Mouse (Mus musculus): ENCODE results near the gene Slfn2. TPM values are rescaled to one million over a fixed set of nuclear protein-coding genes. Genes with fewer than 3 reads are reported as not detected.
"Not testable (repeated sequence)": the region's sequence is repeated elsewhere in the genome, so short reads cannot be mapped to it uniquely, and the experiment has no call there.

Gene Slfn2
- 1 to 10 TPM; 1.7 to 1.8 TPM for total RNA-seq (2021)

- DNase-seq = no peak
These were observed at the start of gene Slfn2 for GRCm38 (mm10) chr11:83064946-83065345. Gene Slfn2, plus strand, starts transcription at chr11:83065112.

DNA sequence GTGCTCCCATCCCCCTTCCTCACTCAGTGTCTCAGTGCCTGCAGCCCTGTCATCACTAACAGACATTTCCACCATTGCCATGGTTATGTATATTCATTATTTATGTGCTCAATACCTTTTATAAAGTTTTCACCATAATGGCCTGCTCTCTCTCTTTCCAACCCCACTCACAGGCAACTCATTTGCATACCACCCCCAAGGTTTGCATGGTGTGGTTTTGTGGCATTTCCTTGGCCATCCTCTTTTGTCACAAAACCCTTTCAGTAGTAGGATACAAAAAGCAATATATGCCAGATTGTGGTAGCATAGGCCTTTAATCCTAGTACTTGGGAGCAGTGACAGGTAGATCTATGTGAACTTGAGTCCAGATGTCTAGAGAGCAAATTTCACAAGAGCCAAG lies 48.8 kb upstream of the Slfn2 start:
- DNase-seq = no peak

DNA sequence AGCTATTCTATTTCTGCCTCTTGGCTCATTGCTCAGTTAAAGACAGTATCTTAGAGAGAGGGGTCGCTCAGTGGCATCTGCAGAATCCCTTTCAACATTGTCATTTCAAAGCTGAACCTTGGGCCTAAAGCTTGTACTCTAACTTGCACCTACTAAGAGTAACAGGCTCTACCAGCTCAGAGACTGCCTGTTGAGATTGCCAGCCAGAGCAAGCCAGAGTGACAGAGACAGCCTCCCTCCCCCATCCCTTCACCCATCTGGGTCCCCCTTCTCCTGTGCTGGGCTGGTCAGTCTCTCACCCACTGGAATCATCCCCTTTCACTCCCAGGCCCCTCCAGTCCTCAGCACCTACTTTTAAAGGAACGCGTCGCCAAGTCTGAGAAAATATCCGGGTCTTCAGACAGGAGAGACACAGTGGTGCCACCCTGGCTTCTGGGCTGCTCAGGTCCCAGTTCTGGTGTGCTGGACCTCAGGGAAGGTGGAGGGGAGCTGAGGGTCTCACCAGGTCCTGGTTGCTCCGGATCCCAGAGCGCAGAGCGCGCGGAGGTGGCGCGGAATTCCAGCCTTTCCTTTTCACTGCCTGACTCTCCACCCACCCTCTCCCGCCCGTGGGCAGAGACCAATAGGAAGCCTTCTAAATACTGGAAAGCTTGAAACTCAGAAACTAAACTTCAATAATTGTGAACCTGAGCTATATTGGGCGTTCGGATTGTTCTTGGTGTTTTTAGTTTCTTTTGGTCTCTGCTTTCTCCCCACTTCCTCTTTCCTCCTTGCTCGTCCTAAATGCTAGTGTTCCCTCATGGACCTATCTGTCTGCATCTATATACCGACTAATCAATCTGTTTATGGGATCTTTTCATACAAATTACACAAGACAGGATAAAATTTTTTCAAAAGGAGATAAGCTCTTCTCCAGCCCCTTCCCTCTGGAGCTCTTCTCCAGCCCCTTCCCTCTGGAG lies 45.1 kb upstream of the Slfn2 start:
- peak; percentile 5 for DNase-seq

GRCm38 (mm10) chr11:83020621-83021020 lies 44.3 kb upstream of the Slfn2 start, which contains the start of gene Slfn8:
Gene Slfn8, minus strand, starts transcription at chr11:83020810.
- DNase-seq = peak; percentile 24

DNA sequence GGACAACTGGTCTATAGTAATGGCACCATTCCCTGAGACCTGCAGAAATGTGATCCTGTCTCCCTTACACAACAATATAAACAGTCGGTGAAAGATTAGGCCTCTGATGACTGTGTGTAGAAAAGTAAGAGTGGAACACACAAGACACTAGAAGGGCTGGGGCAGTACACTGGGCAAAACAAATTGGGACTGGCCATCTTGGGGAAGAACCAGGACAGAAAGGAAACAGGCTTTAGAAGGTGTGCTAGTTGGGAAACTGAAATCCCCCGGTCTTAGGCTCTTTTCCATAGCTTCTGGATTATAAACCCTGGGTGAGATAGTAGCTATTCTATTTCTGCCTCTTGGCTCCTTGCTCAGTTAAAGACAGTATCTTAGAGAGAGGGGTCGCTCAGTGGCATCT lies 26.2 kb upstream of the Slfn2 start:
- not testable (repeated sequence) for DNase-seq

DNA sequence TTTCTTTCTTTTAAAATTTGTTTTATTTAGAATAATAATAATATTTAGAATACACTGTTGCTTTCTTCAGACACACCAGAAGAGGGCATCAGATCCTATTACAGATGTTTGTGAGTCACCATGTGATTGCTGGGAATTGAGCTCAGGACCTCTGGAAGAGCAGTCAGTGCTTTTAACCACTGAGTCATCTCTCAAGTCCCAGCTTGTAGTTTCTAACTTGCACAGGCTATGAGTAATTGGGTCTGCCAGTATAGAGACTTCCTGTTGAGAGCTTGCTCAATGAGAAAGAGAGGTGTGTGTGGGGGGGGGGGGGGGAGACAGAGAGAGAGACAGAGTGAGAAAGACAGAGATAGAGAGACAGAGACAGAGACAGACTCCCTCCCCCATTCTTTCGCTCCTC lies 25.8 kb upstream of the Slfn2 start:
- no peak for DNase-seq

- no peak for DNase-seq
These were observed 25.1 kb upstream of the Slfn2 start for GRCm38 (mm10) chr11:83039796-83040195.

GRCm38 (mm10) chr11:83040325-83040724 lies 24.6 kb upstream of the Slfn2 start:
- DNase-seq = peak; percentile 6

GRCm38 (mm10) chr11:83041000-83041399 lies 23.9 kb upstream of the Slfn2 start:
- no peak for DNase-seq

- no peak for DNase-seq
These were observed 21.0 kb upstream of the Slfn2 start for GRCm38 (mm10) chr11:83043891-83044290.

DNA sequence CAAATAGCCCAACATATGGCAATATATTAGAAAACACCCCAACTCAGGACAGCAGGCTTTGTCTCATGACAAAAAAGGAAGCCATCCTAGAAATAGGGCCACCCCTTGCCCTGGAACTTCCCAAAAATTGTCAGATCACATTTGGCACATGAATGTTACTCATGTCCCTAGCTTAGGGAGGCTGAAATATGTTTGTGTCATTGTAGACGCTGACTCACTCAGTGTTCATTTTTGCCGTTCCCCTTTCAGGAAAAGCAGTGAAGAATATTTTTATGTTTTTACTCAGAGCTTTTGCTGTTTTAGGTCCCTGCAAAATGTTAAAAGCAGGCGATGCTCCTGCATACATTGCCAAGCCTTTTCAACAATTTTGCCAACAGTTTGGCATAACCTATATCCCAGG lies 19.3 kb upstream of the Slfn2 start:
- no peak for DNase-seq

GRCm38 (mm10) chr11:83057863-83058262 lies 7.0 kb upstream of the Slfn2 start:
- DNase-seq = peak; percentile 74

- DNase-seq = no peak
These were observed 4.4 kb upstream of the Slfn2 start for GRCm38 (mm10) chr11:83060412-83061020.

DNA sequence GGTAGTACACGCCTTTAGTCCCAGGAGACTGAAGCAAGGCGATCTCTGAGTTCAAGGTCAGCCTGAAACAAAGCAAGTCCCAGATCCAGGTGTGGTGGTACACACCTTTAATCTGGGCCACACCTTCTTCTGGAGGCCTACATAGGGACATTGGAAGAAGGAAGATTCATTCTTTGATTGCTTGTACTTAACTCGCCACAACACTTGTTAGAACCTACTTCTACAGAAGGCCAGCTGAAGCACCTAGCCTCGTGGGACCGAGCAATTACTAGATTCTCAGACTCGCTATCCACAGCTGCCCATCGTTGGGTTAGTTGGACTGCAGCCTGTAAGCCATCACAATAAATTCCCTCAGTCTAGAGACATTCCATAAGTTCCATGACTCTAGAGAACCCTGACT lies 3.1 kb upstream of the Slfn2 start:
- DNase-seq = no peak

DNA sequence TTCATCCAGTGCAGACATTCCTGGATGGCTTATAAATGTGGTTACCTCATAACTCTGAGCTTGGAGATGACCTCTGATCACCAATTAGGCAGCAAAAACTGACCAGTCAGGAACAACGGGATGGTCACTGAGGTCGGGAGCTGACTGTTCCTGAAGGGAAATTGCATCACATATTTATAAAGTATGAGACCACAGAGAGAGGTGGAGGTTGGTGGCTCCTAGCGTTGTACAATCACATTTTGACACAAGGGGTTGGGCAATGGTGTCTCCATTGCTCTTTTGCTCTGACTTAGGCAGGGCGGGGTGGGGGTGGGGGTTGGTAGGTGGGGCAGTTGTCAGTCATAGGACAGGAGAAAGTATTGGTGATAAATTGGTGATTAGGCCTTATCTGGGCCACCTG lies 1.8 kb upstream of the Slfn2 start:
- no peak for DNase-seq

DNA sequence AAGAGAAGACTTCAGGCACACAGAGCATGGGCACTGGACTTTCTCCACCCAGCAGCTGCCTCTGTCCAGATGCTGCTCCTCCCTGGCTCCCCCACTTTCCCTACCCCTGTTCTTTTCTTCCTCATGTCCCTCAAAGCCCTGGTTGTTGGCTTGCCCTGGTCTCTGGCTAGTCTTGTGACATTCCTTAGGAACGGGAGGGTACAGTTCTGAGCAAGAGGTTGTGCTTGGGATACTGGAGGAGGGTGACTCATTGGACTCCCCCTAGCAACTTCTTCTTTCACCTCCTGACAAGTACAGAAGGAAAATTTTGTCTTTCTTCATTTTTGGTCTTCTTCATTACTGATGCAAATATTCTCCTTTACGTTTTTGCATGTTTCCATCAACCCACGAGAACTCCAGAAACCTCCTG lies 967 bp upstream of the Slfn2 start:
- no peak for DNase-seq

- no peak for DNase-seq
These were observed 781 bp downstream of the Slfn2 start for GRCm38 (mm10) chr11:83065441-83066344.

DNA sequence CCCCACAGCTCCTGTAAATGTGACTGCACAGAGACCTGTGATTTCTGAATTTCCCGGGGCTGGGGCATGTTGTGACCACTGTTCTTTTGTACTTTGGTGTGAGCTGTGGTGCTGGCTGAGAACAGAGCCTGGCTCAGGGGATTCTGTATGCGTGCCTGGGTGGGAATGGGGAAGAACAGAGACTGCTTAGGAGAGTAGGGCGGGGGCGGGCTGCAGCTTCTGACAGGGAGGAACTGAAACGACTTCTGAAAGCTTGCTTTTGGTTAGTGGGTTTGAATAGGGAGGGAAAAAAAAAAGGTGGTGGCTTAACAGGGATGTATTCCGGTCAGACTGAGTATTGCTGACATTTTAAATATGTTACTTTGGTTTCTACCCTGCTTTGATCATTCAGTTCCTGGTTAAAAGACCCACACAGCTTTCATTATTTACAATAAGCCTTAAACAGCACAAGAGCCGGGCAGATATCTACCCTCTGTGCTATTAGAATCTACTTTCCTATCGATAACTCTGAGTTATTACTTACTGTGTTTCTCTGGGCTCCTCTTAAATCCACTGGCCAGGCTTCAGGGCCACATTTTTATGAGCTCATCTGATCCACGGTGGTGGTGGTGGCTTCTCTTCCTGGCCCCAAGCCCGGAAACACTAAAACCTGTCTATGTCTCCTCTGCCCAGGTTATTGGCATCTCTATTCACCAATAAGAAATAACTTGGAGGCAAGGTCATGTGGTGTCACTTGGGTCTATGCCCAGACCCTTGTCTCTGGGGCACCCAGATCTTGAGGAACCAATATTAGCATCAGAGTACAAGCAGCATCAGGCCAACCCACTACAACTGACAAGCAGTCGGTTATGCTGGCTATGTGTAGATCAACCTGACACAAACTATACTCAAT lies 2.0 kb downstream of the Slfn2 start:
- peak; percentile 67 for DNase-seq

GRCm38 (mm10) chr11:83067982-83068694 lies 3.2 kb downstream of the Slfn2 start:
- DNase-seq = no peak

GRCm38 (mm10) chr11:83070321-83070970 lies 5.5 kb downstream of the Slfn2 start:
- no peak for DNase-seq

All from heart, postnatal 4 days (tissue).